Mouse (Mus musculus) kidney, postnatal 4 days (tissue): ENCODE data around the gene Alx3.

ENCODE experiments used
- DNase-seq, 2 experiments: peaks; one replicate each; pipeline ENCODE4 v3.0.0; 2021; ENCODE audit warnings: mixed read lengths in 2 of 2

Alx3 gene

GRCm38 (mm10) chr3:107583893-107584292, 10.9 kb upstream of the Alx3 start:
- no peak for DNase-seq

GRCm38 (mm10) chr3:107586504-107586903, 8.3 kb upstream of the Alx3 start:
- no peak for DNase-seq

- no peak for DNase-seq
These were observed 3.2 kb upstream of the Alx3 start for GRCm38 (mm10) chr3:107591612-107592011.

GRCm38 (mm10) chr3:107593632-107594031, 1.2 kb upstream of the Alx3 start:
- DNase-seq, result no peak

- peak; percentile 34 to 53 for DNase-seq
These were observed 570 bp downstream of the Alx3 start for GRCm38 (mm10) chr3:107595264-107595937.

- peak; percentile 39 to 57 for DNase-seq
These were observed 1.2 kb downstream of the Alx3 start for GRCm38 (mm10) chr3:107595938-107596461.

- peak; percentile 50 to 65 for DNase-seq
These were observed 1.7 kb downstream of the Alx3 start for GRCm38 (mm10) chr3:107596559-107596958.

GRCm38 (mm10) chr3:107597134-107597533, 2.3 kb downstream of the Alx3 start:
- DNase-seq, result no peak

GRCm38 (mm10) chr3:107597586-107598389, 3.0 kb downstream of the Alx3 start:
- peak in 1 of 2 experiments; percentile 18 for DNase-seq

GRCm38 (mm10) chr3:107600127-107600526, 5.3 kb downstream of the Alx3 start:
- DNase-seq, result no peak

- DNase-seq, result peak; percentile 77 to 78
These were observed 10.5 kb downstream of the Alx3 start for GRCm38 (mm10) chr3:107605304-107605703.

- no peak for DNase-seq
These were observed 12.4 kb downstream of the Alx3 start for GRCm38 (mm10) chr3:107607221-107607620.

- DNase-seq, result no peak
These were observed 14.0 kb downstream of the Alx3 start for GRCm38 (mm10) chr3:107608808-107609207.

GRCm38 (mm10) chr3:107609376-107609775, 14.5 kb downstream of the Alx3 start:
- DNase-seq, result peak; percentile 34 to 39

- DNase-seq, result no peak
These were observed 16.6 kb downstream of the Alx3 start for GRCm38 (mm10) chr3:107611394-107611793.

- DNase-seq, result peak; percentile 85 to 86
These were observed 18.2 kb downstream of the Alx3 start for GRCm38 (mm10) chr3:107612902-107613525.

- no peak for DNase-seq
These were observed 23.0 kb downstream of the Alx3 start for GRCm38 (mm10) chr3:107617800-107618199.

- DNase-seq, result no peak
These were observed 25.1 kb downstream of the Alx3 start for GRCm38 (mm10) chr3:107619911-107620310.

- no peak for DNase-seq
These were observed 26.6 kb downstream of the Alx3 start for GRCm38 (mm10) chr3:107621286-107622075.

- DNase-seq, result no peak
These were observed 27.7 kb downstream of the Alx3 start for GRCm38 (mm10) chr3:107622537-107622936.

- DNase-seq, result no peak
These were observed 29.6 kb downstream of the Alx3 start for GRCm38 (mm10) chr3:107624424-107624823.

- no peak for DNase-seq
These were observed 30.7 kb downstream of the Alx3 start for GRCm38 (mm10) chr3:107625536-107625935.

- no peak for DNase-seq
These were observed 31.9 kb downstream of the Alx3 start for GRCm38 (mm10) chr3:107626751-107627150.
